Mouse (Mus musculus) megakaryocyte, embryonic 14.5 days (primary cell): ENCODE results near the gene Dock9.

ENCODE experiments used
- FLI1 ChIP-seq: IDR thresholded peaks from 2 replicates; pipeline ENCODE4 v1.6.1; 2012; ENCODE audit warnings: low read length, inconsistent platforms, mixed read lengths
- GATA1 ChIP-seq: IDR thresholded peaks from 3 replicates; pipeline ENCODE4 v1.6.1; 2012; ENCODE audit warnings: mixed read lengths, low read length, inconsistent platforms, borderline replicate concordance

DNA sequence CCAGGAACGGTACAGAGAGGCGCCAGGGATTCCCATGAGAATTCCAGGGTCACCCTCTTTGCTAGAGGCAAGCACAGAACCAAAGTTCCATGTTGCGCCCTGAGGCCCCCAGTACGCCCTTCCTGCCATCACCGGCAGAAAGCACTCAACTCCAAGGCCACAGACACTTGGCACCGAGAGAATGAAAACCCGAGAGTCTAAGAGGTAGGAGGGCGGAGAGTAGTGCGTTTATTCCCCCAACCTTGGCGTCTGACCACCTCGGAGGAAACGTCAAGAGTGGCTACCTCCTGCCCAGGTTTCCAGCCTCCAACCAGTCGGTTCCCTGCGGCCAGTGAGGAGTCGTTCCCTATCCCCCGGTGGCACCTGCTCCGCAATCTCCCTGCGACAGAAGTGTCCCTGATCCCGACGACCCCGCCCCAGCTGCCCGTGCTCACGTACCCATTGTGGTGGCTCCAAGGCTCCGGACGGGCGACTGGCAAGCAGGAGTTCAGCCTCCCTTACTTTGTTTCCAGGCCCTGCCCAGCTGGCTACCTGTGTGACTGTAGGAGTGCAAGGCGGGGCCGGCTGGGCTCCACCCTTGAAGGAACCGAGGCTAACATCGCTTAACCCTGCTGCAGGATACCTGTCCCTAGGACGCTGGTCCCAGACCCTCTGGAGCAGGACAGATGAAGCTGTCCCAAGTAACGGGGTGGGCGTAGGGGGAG, 292.7 kb downstream of the Dock9 start, which contains the start of gene Slc15a1:
- no peak for TF ChIP-seq GATA1
- TF ChIP-seq FLI1, result no peak
